Mouse (Mus musculus): ENCODE results near the gene Spata21.

DNA sequence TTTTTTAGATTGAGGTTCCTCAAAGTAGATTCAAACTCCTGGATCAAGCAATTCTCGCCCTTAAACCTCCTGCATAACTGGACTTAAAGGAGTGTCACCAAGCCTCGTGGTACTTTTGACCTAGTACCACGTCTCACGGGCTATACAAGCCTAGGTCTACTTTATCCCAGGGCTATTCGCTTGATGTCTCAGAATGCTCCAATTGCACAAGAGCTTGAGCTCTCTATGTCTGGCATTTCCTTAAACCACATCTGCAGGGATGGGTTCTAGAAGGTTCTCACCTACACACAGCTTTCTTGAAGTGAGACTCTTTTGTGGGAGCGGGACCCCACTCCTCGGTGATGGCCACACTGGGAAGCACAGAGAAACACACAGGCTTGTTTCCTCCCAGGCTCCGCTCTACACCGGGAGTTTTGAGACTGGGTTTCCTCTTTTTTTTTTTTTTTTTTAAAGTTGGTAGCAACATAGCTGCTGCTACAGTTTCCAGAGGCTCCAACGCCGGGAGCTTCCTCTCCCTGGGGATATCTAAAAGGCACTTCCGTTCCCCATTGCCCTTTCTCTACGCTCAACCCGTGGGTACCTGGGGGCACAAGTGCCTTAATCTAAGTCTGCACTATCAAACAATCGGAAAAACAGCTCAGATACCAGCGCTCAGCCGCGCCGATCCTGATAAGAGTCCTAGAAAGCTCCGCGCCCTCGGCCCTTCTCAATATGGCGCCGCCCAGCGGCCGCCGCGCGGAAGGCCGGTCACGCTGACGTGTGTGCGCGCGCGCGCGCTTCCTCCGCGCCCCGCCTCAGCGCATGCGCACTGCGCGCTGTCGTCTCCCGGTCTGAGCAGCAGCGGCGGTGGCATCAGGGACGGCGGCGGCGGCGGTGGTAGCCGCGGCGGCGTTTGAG is 59.2 kb downstream of the Spata21 start, which contains the start of gene Fbxo42:
- TF ChIP-seq CTCF (IDR thresholded peaks at IDR 0.05; ENCODE audit: low read depth, low read length) (peak; percentile 38; the same call in 1 of the 2 replicates), GATA1 (IDR thresholded peaks at IDR 0.05; ENCODE audit: borderline replicate concordance, low read length) (no peak), TAL1 (conservative IDR thresholded peaks at IDR 0.05; ENCODE audit: low read depth, low read length) (no peak), GATA2 (IDR thresholded peaks at IDR 0.05; ENCODE audit: borderline replicate concordance, low read depth, low read length) (no peak)

Measured in G1E (cell line).